Mouse (Mus musculus) thymus, adult 2 months (tissue): Measurements from ENCODE around the gene Tmem8.

ENCODE experiments used
- CTCF ChIP-seq: fragments of 200-500 bp; IDR thresholded peaks from 2 replicates; pipeline ENCODE4 v1.5.1; 2012; ENCODE audit warnings: mild to moderate bottlenecking, control low read depth, low read length, moderate library complexity, borderline replicate concordance; ENCODE audit not compliant: control insufficient read depth, poor library complexity, insufficient read depth; ENCODE audit errors: extremely low read depth
- POLR2A ChIP-seq: fragments of 200-500 bp; IDR thresholded peaks from 2 replicates; pipeline ENCODE4 v1.6.1; 2012; ENCODE audit warnings: mild to moderate bottlenecking, low read length, control low read depth, moderate library complexity; ENCODE audit not compliant: control insufficient read depth, poor library complexity, insufficient read depth; ENCODE audit errors: extremely low read depth

DNA sequence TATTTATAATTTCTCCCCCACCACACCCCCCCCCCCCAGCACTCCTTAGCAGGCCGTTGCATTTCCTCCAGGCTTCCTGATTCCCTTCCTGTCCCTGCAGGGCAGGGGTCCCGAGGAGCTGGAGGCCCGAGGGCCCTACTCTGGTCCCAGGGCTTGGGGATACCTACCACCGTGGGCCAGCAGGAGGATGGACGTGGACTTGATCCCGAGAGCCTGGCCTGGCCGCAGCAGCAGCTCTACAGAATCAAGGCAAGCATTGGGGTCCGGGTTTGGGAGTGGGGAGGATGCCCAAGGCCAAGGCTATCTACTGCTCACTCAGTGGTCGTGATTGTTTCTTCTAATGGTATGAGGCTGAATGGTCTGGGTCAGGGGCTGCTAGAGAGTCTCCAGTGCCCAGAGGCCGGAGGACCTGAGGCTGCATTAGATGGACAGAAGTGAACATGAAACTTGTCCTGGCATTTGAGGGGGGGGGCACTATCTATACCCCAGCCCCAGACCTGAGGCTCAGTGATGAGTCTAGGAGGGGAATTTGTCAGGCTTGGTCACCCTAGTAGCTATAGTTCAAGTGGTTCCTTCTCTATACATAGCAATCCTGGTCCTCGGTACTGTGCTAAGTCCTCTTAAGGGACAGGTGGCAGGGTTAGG, 24.1 kb downstream of the Tmem8 start:
- TF ChIP-seq CTCF (no peak), POLR2A (no peak)
